Mouse (Mus musculus) frontal cortex, postnatal 10 days (tissue): ENCODE results near the gene Jpt2.

Source experiments
- DNase-seq, 2 experiments: peaks; one replicate each; pipeline ENCODE4 v3.0.0; 2022; ENCODE audit warnings: low spot score in 2 of 2, mixed read lengths in 1 of 2

The Jpt2 gene

DNA sequence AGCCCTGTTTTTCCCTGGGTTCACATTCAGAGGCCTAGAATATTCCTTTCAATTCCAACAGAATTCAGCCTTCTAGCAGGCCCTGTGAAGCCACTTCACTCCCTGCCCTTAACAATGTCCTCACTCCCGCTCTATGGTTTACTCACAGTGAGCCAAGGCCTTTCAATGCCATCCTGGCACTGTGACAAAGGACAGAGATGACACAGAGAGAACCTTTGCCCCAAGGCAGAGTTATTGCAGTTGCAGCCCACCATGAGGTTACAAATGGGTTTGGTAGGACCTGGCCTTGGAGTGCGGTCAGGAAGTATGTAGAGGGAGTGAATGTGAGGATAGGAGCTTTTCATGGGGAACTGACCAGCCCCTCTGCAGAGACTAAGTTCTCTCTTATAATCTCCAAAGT lies 52.9 kb downstream of the Jpt2 start:
- DNase-seq: no peak

DNA sequence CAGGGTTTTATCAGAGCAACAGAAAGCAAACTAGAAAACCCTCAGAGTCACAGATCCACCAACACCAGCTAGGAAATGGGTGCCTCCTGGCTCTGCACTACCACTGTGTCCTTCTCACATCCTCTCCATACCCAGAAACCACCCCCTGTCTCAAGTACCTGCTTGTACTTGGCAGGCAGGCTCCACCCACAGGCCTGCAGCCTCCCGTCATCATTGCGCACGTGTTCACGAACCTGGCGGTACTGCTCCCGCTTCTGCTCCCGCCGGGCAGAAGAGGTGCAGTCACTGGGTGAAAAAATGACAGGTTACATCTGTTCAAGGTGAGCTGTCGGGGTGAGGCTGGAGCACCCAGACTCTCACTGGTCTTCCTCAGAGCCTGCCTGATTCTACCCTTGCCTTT lies 56.7 kb downstream of the Jpt2 start:
- DNase-seq: no peak

DNA sequence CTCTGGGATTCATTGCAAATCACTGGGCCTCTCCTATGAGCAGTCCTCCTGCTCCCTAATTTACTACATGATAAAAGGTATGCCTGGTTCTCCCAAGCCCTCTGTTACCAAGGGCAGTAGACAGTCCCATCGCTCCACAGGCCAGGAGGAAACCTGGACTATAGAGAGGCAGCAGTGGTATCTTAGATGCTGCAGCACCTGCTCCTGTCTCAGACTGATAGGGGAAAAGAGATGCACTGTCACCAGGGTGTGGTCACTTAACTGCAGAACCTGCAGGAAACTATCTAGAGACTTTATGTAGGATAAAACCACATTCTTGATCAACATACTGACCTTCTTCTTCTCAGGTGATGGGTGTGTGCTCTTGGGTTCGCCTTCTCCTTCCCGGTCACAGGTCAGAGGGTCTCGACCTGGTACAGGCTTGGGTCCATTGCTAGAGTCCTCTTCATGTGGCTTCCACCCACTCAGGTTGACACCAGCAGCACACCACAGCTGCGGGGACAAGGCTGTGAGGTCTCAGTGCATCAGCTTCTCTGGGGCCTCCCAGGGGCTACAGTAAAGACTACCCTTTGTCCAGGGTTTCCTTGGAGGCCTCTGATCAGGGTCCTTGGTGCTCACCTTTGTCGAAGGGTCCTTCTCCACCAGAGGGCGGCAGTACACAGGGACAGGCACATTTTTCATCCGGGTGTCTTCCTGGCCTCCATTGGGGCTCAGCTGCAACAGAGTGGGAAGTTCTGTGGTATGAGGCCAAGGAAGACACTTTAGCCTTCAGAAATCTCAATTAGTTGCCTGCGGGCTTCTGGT lies 57.6 kb downstream of the Jpt2 start:
- DNase-seq: no peak

GRCm38 (mm10) chr17:24902124-24902523 lies 58.4 kb downstream of the Jpt2 start:
- DNase-seq: no peak

DNA sequence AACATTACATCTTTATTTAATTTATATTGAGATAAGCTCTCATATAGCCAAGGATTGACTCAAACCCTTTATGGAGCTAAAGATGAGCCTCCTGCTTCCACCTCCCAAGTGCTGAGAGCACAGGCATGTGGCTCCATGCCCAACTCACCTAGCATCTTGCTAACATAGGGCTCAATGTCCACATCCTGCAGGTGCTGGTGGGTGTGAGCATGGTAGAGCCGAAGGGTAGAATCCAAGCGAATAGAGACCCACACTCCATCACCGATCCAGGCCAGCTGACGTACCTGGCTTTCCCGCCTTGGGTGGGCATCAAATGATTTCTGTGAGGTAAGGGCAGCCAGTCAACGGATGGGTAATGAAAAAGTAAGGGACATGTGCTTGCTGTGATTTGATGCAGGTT lies 60.5 kb downstream of the Jpt2 start:
- DNase-seq: no peak

DNA sequence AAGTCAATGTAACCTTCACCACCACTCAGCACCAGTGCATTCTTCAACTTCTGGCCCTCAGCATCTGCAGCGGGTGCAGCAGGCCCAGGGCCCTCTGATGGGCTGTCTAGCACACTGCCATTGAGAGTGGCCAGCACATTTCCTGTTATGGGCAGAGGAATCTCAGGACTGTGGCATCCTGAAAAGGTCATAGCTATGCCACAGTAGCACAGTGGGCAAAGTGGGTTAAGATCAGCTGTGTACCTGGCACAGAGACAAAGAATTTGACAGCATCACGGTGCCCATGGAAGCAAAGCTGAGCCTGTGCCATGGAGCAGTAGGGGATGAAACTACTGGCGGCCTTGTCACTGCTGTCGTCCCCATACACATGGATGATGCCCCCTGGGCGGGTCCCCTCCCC lies 61.3 kb downstream of the Jpt2 start:
- DNase-seq: no peak

GRCm38 (mm10) chr17:24898041-24898854 lies 62.2 kb downstream of the Jpt2 start:
- no peak for DNase-seq

DNA sequence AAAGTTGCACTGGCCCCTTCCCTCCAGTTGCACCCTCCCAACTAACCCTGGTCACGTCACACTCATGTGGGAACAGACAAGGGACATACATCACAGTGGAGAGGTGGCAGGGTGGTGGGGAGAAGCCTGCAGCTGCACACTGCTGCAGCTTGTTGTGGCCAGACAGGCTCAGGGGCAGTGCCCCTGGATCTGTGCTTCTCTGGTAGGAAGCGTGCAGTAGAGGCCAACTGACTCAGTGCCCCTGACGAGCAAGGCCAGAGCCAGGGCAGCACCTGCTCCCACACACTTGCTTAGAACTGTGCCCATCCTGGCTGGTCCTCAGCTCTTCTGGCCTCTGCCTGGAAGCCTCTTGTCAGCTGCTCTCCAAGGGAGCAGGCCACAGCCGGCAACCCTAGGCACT lies 62.9 kb downstream of the Jpt2 start:
- DNase-seq: peak in 1 of 2 experiments; percentile 18

DNA sequence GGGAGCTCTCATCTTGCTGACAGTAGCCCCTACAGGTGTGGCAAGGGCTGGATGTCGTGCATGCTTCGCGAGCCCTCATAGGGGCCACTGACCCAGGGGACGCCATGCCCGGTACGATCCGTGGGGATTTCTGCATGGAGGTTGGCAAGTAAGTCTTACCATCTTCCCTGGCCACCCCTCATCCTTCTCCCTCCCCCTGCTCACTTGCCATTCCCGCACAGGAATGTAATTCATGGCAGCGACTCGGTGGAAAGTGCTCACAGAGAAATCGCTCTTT lies 63.6 kb downstream of the Jpt2 start:
- no peak for DNase-seq

DNA sequence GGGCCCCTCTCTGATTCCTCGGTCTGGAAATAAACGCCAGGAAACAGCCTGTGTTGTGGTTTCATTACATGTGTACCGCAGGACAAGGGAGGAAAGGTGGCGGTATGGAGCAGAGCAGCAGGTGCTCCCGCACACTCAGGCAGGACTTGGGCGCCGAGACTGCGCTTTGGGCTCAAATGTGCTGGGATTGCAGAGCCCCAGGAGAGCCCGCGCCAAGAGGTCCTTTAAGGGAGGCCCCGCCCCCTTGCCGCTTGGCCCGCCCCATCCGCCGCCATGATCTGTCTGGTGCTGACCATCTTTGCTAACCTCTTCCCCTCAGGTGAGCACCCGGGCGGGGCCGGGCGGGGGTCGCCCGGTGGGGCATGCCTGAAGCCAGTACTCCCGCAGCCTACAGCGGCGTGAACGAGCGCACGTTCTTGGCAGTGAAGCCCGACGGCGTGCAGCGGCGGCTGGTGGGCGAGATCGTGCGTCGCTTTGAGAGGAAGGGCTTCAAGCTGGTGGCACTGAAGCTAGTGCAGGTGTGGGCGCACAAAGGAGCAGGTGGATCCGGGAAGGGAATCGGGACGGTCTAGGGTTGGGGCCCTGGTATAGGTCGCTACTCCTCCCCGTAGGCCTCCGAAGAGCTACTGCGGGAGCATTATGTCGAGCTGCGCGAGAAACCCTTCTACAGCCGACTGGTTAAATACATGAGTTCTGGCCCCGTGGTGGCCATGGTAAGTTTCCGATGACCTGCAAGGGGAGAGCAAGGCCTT lies 64.1 kb downstream of the Jpt2 start, which contains the start of gene Nme3:
Gene Nme3 (plus strand): TSS at position 260 of the 752 bp plus-strand sequence.
- peak in 1 of 2 experiments; percentile 74 for DNase-seq

DNA sequence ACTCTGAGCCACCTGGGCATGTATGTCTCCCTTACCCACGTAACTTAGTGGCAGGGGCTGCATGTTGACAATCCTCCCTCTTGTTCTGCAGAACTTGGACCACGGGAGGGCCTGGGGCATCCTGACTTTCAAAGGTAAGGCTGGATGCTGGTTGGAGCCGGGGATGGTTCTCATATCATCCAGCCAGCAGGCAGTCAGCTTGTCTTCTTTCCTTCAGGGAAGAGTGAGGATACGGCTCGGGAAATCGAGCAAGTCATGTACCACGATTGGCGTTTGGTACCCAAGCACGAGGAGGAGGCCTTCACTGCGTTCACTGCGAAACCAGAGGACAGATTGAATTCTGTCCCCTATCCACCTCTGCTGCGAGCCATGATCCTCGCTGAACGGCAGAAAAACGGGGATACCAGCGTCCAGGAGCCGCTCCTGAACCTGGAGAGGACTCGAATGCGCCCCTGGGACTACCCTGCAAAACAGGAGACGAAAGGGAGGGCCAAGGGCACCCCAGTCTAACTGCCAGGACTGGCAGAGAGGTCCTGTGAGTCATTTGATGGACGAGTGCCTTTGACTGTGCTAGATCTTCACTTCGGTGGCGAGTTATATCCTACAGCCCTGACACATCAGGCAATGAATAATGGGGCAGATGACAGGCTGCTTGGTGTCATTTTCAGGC lies 64.8 kb downstream of the Jpt2 start:
- DNase-seq: no peak

- DNase-seq: peak; percentile 76 to 81
These were observed 65.4 kb downstream of the Jpt2 start, which contains the start of the genes Eme2 and Mrps34 for GRCm38 (mm10) chr17:24894995-24895547. Eme2 (minus strand) TSS chr17:24895087. Mrps34 (plus strand) TSS chr17:24895116.

- no peak for DNase-seq
These were observed 66.2 kb downstream of the Jpt2 start for GRCm38 (mm10) chr17:24894061-24894994.

GRCm38 (mm10) chr17:24893276-24893675 lies 67.2 kb downstream of the Jpt2 start:
- no peak for DNase-seq

DNA sequence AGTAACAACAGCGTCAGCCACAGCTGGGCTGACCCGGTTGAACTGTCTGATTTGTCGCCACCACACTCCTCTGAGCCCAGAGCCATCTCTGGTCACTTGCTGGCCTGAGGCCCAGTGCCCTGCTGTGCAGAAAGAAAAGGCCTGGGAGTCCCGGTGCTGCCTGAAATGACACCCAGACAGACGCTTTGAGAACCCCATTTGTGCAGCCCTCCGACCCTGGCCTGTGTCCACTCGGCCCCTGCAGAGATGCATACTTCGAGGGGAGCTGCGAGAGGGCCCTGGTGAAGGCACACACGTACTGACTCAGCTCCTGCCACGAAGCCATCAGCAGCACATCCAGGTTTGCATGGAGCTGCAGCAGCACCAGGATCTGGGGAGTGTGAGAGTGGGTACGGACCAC lies 67.7 kb downstream of the Jpt2 start:
- no peak for DNase-seq

DNA sequence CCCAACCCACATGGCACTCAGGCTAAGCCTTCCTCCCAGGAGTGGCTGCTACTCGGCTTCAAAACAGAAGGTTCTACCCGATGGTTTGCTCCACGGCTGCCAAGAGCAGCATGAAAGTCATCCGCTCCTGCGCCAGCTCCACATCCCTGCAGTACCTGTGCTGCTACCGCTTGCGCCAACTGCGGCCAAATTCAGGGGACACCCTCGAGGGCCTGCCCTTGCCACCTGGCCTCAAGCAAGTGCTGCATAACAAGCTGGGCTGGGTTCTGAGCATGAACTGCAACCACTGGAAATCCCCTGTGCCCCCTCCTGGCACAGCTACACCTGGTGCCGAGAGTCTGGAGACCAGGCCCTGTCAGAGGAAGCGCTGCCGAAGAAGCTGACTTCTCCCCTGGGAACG lies 69.2 kb downstream of the Jpt2 start:
- no peak for DNase-seq

DNA sequence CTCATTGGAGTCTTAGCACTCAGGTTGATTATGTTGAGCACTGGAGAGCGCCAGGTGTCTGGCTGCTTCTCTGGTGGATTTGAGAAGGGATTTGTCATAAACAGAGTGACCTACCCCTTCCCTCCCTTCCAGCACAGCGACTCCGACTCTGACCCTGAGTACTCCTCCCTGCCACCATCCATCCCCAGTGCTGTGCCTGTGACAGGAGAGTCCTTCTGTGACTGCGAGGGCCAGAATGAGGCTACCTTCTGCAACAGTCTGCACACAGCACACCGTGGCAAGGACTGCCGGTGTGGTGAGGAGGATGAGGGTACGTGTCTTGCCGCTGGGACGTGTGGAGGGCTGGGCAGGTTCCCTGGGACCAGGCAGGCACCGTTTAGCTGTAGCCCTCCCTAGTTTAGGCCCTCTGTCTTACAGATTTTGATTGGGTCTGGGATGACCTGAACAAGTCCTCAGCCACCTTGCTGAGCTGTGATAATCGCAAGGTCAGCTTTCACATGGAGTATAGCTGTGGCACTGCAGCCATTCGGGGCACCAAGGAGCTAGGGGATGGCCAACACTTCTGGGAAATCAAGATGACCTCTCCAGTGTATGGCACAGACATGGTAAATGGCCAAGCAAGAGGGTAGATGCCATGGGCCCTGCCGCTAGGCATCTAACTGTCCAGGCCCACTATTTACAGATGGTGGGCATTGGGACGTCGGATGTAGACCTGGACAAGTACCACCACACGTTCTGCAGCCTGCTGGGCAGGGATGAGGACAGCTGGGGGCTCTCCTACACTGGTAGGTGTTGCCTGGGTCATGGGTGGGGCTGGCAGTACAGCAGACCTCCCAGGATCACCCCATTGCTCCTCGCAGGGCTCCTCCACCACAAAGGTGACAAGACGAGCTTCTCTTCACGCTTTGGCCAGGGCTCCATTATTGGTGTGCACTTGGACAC lies 70.1 kb downstream of the Jpt2 start:
- no peak for DNase-seq

- DNase-seq: no peak
These were observed 71.6 kb downstream of the Jpt2 start for GRCm38 (mm10) chr17:24888862-24889261.
